15 mouse cellular contexts compared by ENCODE assay signal in the genomic region with DNA sequence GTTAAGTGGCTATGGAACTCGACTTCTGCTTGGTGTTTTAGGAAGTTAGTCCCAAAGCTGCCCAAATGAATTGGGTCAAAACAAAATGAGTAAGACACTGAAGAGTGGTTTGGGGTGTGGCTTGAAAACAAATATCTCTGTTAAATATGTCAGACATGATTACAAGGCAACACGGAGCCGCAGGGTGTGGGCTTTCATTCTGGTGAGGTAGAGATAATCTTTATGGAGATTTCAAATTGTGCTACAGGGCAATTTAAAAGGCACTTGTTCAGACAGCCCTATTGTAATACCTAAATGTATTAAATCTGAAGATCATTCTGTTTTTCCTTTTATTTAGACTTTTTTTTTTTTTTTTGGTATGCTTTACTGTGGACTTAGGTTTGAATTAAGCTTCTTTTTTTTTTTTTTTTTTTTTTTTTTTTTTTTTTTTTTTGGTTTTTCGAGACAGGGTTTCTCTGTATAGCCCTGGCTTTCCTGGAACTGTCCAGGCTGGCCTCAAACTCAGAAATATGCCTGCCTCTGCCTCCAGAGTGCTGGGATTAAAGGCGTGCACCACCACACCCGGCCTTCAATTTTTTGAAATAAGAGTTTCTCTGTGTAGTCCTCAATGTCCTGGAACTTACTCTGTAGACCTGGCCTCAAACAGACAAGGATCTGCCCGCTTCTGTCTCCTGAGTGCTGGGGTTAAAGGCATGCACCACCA. TPM values are rescaled to one million over a fixed set of nuclear protein-coding genes. Genes with fewer than 3 reads are reported as not detected.
DNase-seq lines count a peak whose midpoint lies in the region; ATAC-seq and TF ChIP-seq lines count a peak whose summit lies in the region.
"Had no signal": no experiment of that assay in that cellular context is flagged by ENCODE, and none has a peak within 500 bp of the region (broad histone marks: within the 10 kb centered on the region; RNA-seq: fewer than 3 reads in every experiment).

No protein-coding gene starts in this region.

- H3K4me2 ChIP-seq in liver, embryonic 16.5 days (ENCODE audit: low read depth, low read length) = peak overlapping the region; percentile 52
- H3K4me2 ChIP-seq: heart, embryonic 15.5 days; hindbrain, embryonic 12.5 days; midbrain, embryonic 12.5 days had no signal

- no peaks in the 10 kb centered on the region for H3K79me2 ChIP-seq in MEL (ENCODE audit: control insufficient read depth, insufficient read depth, low read length, poor library complexity)

- peak; percentile 99 for TF ChIP-seq EP300 in MEL (IDR thresholded peaks at IDR 0.05; ENCODE audit: low read depth in 1 of 2, low read length in 2 of 2)

- H3K4me3 ChIP-seq in MEL (ENCODE audit: control insufficient read depth in 1 of 2, insufficient read depth in 1 of 2, low read depth in 2 of 2, low read length in 2 of 2) = no peak overlapping the region
- peak overlapping the region; percentile 2 for H3K4me3 ChIP-seq in erythroblast, embryonic 14.5 days (replicated peaks)
- H3K4me3 ChIP-seq in liver, embryonic 16.5 days (ENCODE audit: low read depth, low read length) = no peak overlapping the region
- H3K4me3 ChIP-seq: heart, embryonic 15.5 days; hindbrain, embryonic 12.5 days; midbrain, embryonic 12.5 days had no signal

- TF ChIP-seq CTCF in MEL (IDR thresholded peaks at IDR 0.05 in 2 of 3, conservative IDR thresholded peaks at IDR 0.05 in 1 of 3; ENCODE audit: control insufficient read depth in 1 of 3, insufficient read depth in 1 of 3, low read depth in 2 of 3, low read length in 3 of 3, poor library complexity in 1 of 3, severe bottlenecking in 1 of 3) = no peak

- no peak for TF ChIP-seq POLR2A in MEL (IDR thresholded peaks at IDR 0.05; ENCODE audit: control insufficient read depth in 1 of 2, insufficient read depth in 1 of 2, low read depth in 1 of 2, low read length in 2 of 2, poor library complexity in 1 of 2)

- H3K9me3 ChIP-seq in MEL (replicated peaks; ENCODE audit: insufficient read depth, low read length) = no peaks in the 10 kb centered on the region
- H3K9me3 ChIP-seq in erythroblast, embryonic 14.5 days (ENCODE audit: control insufficient read depth, low read length) = peaks cover 6% of the 10 kb centered on the region
- no peaks in the 10 kb centered on the region for H3K9me3 ChIP-seq in liver, embryonic 16.5 days (replicated peaks; ENCODE audit: control insufficient read depth, low read length)
- H3K9me3 ChIP-seq: heart, embryonic 15.5 days; hindbrain, embryonic 12.5 days; midbrain, embryonic 12.5 days had no signal

- peaks cover 11 to 31% of the 10 kb centered on the region in 2 experiments for H3K4me1 ChIP-seq in MEL (ENCODE audit: control insufficient read depth in 1 of 2, insufficient read depth in 2 of 2, low read length in 2 of 2)
- peaks cover 64% of the 10 kb centered on the region for H3K4me1 ChIP-seq in erythroblast, embryonic 14.5 days (ENCODE audit: control insufficient read depth)
- peaks cover 25% of the 10 kb centered on the region for H3K4me1 ChIP-seq in liver, embryonic 16.5 days (ENCODE audit: control insufficient read depth, low read depth, low read length)
- H3K4me1 ChIP-seq: heart, embryonic 15.5 days; hindbrain, embryonic 12.5 days; midbrain, embryonic 12.5 days had no signal

- H3K36me3 ChIP-seq in MEL (ENCODE audit: control insufficient read depth in 1 of 2, insufficient read depth in 2 of 2, low read length in 2 of 2) = peaks cover 0 to 34% of the 10 kb centered on the region in 2 experiments; a peak in 2 of 4 replicates
- H3K36me3 ChIP-seq in erythroblast, embryonic 14.5 days (ENCODE audit: control insufficient read depth) = peaks cover 6% of the 10 kb centered on the region; the same call in 1 of the 2 replicates
- H3K36me3 ChIP-seq in liver, embryonic 16.5 days (ENCODE audit: control insufficient read depth, insufficient read depth) = no peaks in the 10 kb centered on the region
- H3K36me3 ChIP-seq: heart, embryonic 15.5 days; hindbrain, embryonic 12.5 days; midbrain, embryonic 12.5 days had no signal

- peak overlapping the region; percentile 5; the same call in 1 of the 2 replicates for H3K9ac ChIP-seq in MEL (ENCODE audit: control insufficient read depth, low read depth, low read length, poor library complexity, severe bottlenecking)
- no peak overlapping the region for H3K9ac ChIP-seq in liver, embryonic 16.5 days (ENCODE audit: low read depth, low read length)
- H3K9ac ChIP-seq: forebrain, postnatal 0 days; heart, embryonic 15.5 days; hindbrain, embryonic 12.5 days; midbrain, embryonic 12.5 days had no signal

- DNase-seq in 416B (ENCODE audit: low read depth) = peak; percentile 36
- peak; percentile 96 for DNase-seq in MEL (ENCODE audit: low read depth, low spot score)
- DNase-seq in thymus, postnatal 25 days = no peak
- no peak for DNase-seq in right cerebral cortex, postnatal 4 days
- DNase-seq in urinary bladder, adult 2 months (ENCODE audit: low spot score) = no peak
- DNase-seq: adrenal gland, postnatal 10 days; cerebellum, adult 9-10 months; forebrain, postnatal 0 days; kidney, adult 9 months; right cerebral cortex, postnatal 25 days had no signal

- H3K27ac ChIP-seq in MEL (ENCODE audit: control insufficient read depth, low read depth, low read length) = peak overlapping the region; percentile 83
- peak overlapping the region; percentile 89 for H3K27ac ChIP-seq in liver, embryonic 16.5 days (ENCODE audit: low read length)
- H3K27ac ChIP-seq: heart, embryonic 15.5 days; hindbrain, embryonic 12.5 days; midbrain, embryonic 12.5 days had no signal

- no peak for TF ChIP-seq RAD21 in MEL (IDR thresholded peaks at IDR 0.05; ENCODE audit: low read depth, low read length)

- ATAC-seq in liver, embryonic 16.5 days (ENCODE audit: low read depth) = peak; percentile 85
- ATAC-seq: forebrain, postnatal 0 days had no signal

- no peaks in the 10 kb centered on the region for H3K27me3 ChIP-seq in MEL (ENCODE audit: control insufficient read depth in 1 of 2, insufficient read depth in 2 of 2, low read length in 2 of 2)
- H3K27me3 ChIP-seq in erythroblast, embryonic 14.5 days (ENCODE audit: control insufficient read depth) = no peaks in the 10 kb centered on the region
- H3K27me3 ChIP-seq in liver, embryonic 16.5 days (ENCODE audit: control insufficient read depth, insufficient read depth, low read depth, low read length) = no peaks in the 10 kb centered on the region
- H3K27me3 ChIP-seq: heart, embryonic 15.5 days; hindbrain, embryonic 12.5 days; midbrain, embryonic 12.5 days had no signal

- WGBS in liver, embryonic 16.5 days (ENCODE audit: insufficient replicate concordance) = 25% methylated on average over 7 of the region's 7 CpGs

TF ChIP-seq in MEL, 35 proteins besides CTCF, POLR2A, EP300 and RAD21 (continues in another document):
- 0 out of 2 replicates have a peak, but pooled peaks have one; percentile 39 for TF ChIP-seq TBP (IDR thresholded peaks at IDR 0.05; ENCODE audit: low read depth, low read length)
- no peak; the same call in 1 of the 2 replicates for TF ChIP-seq ZMIZ1 (IDR thresholded peaks at IDR 0.05; ENCODE audit: low read depth, low read length)
- TF ChIP-seq GATA1 (IDR thresholded peaks at IDR 0.05; ENCODE audit: low read depth, low read length) = peak; percentile 99
- no peak for TF ChIP-seq NELFE (IDR thresholded peaks at IDR 0.05; ENCODE audit: low read depth, low read length)
- peak; percentile 97 for TF ChIP-seq ETS1 (IDR thresholded peaks at IDR 0.05; ENCODE audit: low read depth, low read length)
- TF ChIP-seq USF2 (IDR thresholded peaks at IDR 0.05; ENCODE audit: borderline replicate concordance in 1 of 2, insufficient read depth in 1 of 2, low read depth in 1 of 2, low read length in 2 of 2) = no peak
- TF ChIP-seq TAL1 (IDR thresholded peaks at IDR 0.05; ENCODE audit: low read length) = peak; percentile 96
- no peak for TF ChIP-seq MYB (IDR thresholded peaks at IDR 0.05; ENCODE audit: low read depth, low read length)
- TF ChIP-seq RCOR1 (IDR thresholded peaks at IDR 0.05; ENCODE audit: low read depth, low read length) = peak; percentile 98
- TF ChIP-seq CHD1 (IDR thresholded peaks at IDR 0.05; ENCODE audit: low read depth, low read length) = no peak
- TF ChIP-seq BHLHE40 (IDR thresholded peaks at IDR 0.05; ENCODE audit: borderline replicate concordance, low read depth, low read length) = peak; percentile 57; the same call in 1 of the 2 replicates
- peak; percentile 40 for TF ChIP-seq HCFC1 (IDR thresholded peaks at IDR 0.05; ENCODE audit: low read depth, low read length)
- peak; percentile 84 for TF ChIP-seq MAFK (IDR thresholded peaks at IDR 0.05; ENCODE audit: borderline replicate concordance, low read depth, low read length)
- peak; percentile 76 for TF ChIP-seq MXI1 (IDR thresholded peaks at IDR 0.05; ENCODE audit: low read depth, low read length)
- peak; percentile 57; the same call in 1 of the 2 replicates for TF ChIP-seq MAZ (IDR thresholded peaks at IDR 0.05; ENCODE audit: low read depth, low read length)
- TF ChIP-seq E2F4 (IDR thresholded peaks at IDR 0.05; ENCODE audit: borderline replicate concordance, low read depth, low read length) = no peak
- TF ChIP-seq USF1 (IDR thresholded peaks at IDR 0.05; ENCODE audit: low read depth, low read length) = no peak
- TF ChIP-seq TCF12 (IDR thresholded peaks at IDR 0.05; ENCODE audit: low read depth, low read length) = peak; percentile 99

RNA-seq across cellular contexts. Expression of a gene that starts 9.6 kb away (rescaled TPM):
- 331 and 352 TPM in 2 replicates for total RNA-seq in MEL (2012; rRNA removed)
- polyA plus RNA-seq in MEL (2012; ENCODE audit: insufficient read depth in 1 of 2, insufficient read length in 2 of 2, low read depth in 1 of 2, low replicate concordance in 2 of 2, missing spikeins in 1 of 2) = 100 to 1,000 TPM; 424 to 914 TPM
- 5.8 and 7.7 TPM in 2 replicates for polyA plus RNA-seq in erythroblast, embryonic 14.5 days (2012)
- polyA plus RNA-seq in liver, embryonic 16.5 days (2015; fragmentation: Nextera tagmentation; extraction: Ambion mirVana) = 73.8 and 74.4 TPM in 2 replicates
- 83.2 and 102 TPM in 2 replicates for polyA plus RNA-seq in urinary bladder, adult 2 months (2012; rRNA removed)

RNA-seq across cellular contexts. Expression of a gene that starts 11.4 kb away (rescaled TPM):
- total RNA-seq in MEL (2012; rRNA removed) = 12.1 and 13.0 TPM in 2 replicates
- polyA plus RNA-seq in MEL (2012; ENCODE audit: insufficient read depth in 1 of 2, insufficient read length in 2 of 2, low read depth in 1 of 2, low replicate concordance in 2 of 2, missing spikeins in 1 of 2) = 10 to 100 TPM in 1 of 2 experiments, not detected in 1; 20.4 TPM
- 0.20 and 0.44 TPM in 2 replicates for polyA plus RNA-seq in erythroblast, embryonic 14.5 days (2012)
- polyA plus RNA-seq in liver, embryonic 16.5 days (2015; fragmentation: Nextera tagmentation; extraction: Ambion mirVana) = 21.0 and 21.1 TPM in 2 replicates
- 31.2 and 34.0 TPM in 2 replicates for polyA plus RNA-seq in urinary bladder, adult 2 months (2012; rRNA removed)

RNA-seq across cellular contexts. Expression of a gene that starts 44.2 kb away (rescaled TPM):
- total RNA-seq in MEL (2012; rRNA removed) = 3.8 and 4.5 TPM in 2 replicates
- polyA plus RNA-seq in MEL (2012; ENCODE audit: insufficient read depth in 1 of 2, insufficient read length in 2 of 2, low read depth in 1 of 2, low replicate concordance in 2 of 2, missing spikeins in 1 of 2) = 1 to 10 TPM in 1 of 2 experiments, not detected in 1; 4.6 TPM
- polyA plus RNA-seq in erythroblast, embryonic 14.5 days (2012) = 0.60 and 0.95 TPM in 2 replicates
- 0.85 and 0.87 TPM in 2 replicates for polyA plus RNA-seq in liver, embryonic 16.5 days (2015; fragmentation: Nextera tagmentation; extraction: Ambion mirVana)
- polyA plus RNA-seq in urinary bladder, adult 2 months (2012; rRNA removed) = 0.63 and 0.67 TPM in 2 replicates

Comparison
In these comparisons a context has a peak if more than half of its experiments do, and no peak if none do; other contexts are left out.
1. DNase-seq: peak in 416B (single experiment) and MEL (single experiment); none in thymus, postnatal 25 days (single experiment), right cerebral cortex, postnatal 4 days (single experiment) and urinary bladder, adult 2 months (single experiment).